Mouse (Mus musculus) left cerebral cortex, postnatal 25 days (tissue): ENCODE results near the gene Sez6l. TPM values are rescaled to one million over a fixed set of nuclear protein-coding genes. Genes with fewer than 3 reads are reported as not detected.
A peak's percentile ranks its signal among the peaks of the same experiment; 100 is the strongest.

Source experiments
- DNase-seq, 2 experiments: peaks; one replicate each; pipeline ENCODE4 v3.0.0; 2022; ENCODE audit warnings: low spot score in 2 of 2, mixed read lengths in 1 of 2
- intact Hi-C: fragments of 180-260 bp; cut with DNase I; formaldehyde crosslinking; loops from one replicate; pipeline ENCODE4 v1.15.1; 2025
- total RNA-seq, 2 experiments: library from RNA; stranded (reverse); gene quantifications; 2 replicates each; pipeline ENCODE4 v1.2.3; 2021

Gene Sez6l
- total RNA-seq, 2 experiments from 2014 or later, result 153 to 166 TPM

DNA sequence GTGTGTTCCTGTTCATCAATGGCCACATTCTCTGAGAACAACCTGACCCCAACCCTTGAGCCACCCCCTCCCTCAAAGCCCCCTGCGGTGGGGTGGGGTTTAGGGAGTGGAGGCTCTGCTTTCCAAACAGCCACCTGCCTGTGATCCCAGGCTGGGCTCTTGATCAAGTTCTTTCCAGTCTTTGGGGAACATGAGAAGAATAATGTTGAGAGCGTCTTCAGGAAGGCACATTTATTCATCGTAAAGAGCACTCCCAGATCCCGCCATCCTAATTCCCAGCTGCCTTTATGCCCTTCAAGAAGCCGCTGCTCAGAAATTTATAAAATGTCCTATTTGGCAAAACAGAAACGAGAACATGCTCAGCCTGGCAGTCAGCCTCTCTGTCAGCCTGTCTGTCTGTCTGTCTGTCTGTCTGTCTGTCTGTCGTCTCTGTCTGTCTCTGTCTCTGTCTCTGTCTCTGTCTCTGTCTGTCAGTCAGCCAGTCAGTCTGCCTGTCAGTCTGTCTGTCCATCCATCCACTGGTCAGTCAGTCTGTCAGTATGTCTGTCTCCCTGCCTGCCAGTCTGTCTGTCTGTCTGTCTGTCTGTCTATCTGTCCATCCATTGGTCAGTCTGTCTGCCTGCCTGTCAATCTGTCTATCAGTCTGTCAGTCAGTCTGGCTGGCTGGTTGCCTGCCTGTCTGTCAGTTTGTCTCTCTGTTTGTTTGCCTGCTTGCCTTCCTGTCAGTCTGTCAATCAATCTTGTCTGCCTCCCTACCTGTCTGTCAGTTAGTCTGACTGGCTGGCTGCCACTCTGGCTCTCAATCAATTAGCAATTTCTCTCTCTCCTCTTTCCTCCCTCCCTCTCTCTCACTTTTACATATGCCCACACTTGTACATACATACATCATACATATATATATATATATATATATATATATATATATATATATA, 19.0 kb upstream of the Sez6l start:
- intact Hi-C loops, result no loop called here
- no peak for DNase-seq

DNA sequence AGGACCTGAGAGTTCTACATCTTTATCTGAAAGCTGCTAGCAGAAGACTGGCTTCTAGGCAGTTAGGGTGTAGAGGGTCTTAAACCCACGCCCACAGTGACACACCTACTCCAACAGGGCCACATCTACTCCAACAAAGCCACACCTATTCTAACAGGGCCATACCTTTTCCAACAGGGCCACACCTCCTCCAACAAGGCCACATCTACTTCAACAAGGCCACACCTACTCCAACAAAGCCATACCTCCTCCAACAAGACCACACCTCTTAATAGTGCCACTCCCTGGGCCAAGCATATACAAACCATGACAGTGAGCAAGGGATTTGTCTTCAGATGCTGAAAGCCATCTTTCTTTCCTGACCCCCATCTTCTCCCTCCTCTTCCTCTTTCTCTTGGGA, 14.7 kb upstream of the Sez6l start:
- DNase-seq, result no peak
- intact Hi-C loops, result no loop called here

DNA sequence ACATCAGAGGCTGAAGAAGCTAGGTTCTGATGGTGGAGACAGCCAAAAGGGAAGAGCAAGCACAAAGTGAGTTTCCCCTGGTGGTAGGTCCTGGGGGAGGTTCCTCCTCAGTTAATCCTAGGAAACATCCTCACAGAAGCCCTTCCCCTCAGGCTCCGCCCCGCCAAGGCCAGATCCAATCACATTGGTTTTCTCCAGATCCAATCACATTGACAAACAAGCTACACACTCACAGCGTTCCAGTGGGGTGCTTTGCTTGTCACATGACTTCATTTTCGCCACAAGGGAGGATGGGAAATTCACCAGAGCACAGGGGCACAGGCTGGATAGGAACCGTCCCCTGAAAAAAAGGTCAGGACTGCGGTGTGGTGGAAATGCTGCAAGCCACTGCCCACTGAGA, 9.1 kb upstream of the Sez6l start:
- intact Hi-C loops, result loop anchor here (5.0 kb wide), 1 partner anchor 51 kb away; no protein-coding TSS in a partner anchor

DNA sequence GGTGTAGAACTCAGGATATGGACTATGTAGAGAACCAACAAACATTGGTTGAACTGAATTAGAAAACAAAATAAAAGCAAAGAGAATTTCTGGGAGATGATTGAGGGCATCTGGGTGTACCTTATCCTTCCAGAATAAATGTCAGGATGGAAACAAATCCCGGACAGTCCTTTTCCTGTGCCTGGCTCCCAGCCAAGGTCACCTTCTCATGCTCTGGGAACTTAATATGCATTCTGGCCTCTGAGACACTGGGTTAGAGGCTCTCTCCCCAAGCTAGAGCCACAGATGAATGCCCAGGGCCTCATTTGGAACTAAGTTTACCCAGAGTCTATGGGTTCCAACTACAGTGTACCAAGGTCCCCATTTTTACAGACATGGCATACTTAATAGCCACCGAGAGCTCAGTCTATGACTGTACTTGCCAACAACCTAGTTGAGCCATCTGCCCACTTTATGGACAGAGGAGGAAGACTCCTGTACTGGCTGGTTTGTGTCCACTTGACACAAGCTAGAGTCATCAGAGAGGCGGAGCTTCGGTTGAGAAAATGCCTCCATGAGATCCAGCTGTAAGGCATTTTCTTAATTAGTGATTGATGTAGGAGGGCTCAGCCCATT, 7.3 kb upstream of the Sez6l start:
- DNase-seq, result no peak
- intact Hi-C loops, result no loop called here

More for the DNA sequence above, 9.1 kb upstream of the Sez6l start:
- no peak for DNase-seq

DNA sequence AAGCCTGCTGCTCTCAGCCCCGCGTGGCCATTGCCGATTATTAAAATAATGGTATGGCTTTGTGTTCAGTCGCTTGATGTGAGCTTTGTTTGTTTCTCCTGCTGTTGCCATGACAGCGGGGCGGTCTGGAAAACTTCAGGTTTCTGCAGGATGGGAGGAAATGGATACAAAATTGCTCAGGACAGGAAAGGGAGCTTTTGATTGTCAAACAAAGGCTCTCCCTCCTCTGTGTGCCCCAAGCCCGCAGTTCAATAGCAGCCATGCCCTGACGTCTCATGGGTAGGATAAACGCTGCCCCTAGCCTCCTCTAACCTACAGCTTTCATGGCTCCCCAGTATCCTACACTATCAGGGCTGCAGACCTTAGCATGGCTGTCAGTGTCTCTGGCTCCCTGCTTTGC, 6.3 kb upstream of the Sez6l start:
- intact Hi-C loops, result no loop called here
- no peak for DNase-seq

DNA sequence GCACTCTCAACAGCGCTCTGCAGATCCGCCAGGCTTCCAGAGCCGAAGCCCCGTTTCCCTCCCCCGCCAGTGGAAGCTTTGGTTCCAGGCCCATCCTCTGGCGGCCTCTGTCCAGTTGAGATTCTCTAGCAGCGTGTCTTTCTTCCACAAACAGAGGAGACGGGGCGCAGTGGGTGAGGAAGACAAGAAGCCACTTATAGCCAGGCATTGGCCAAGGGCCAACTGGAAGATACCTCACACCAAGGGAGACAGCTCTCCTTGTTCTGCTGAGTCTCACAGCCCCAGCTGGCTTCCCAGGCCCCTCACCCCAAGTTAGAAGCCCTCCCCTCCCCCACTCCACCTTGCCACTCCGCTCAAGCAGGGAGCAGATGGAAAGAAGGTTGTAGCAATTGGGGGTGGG, 765 bp upstream of the Sez6l start:
- peak; percentile 66 to 84 for DNase-seq
- intact Hi-C loops, result loop anchor here (2.0 to 5.0 kb wide), 4 partner anchors 65 to 275 kb away; no protein-coding TSS in a partner anchor

DNA sequence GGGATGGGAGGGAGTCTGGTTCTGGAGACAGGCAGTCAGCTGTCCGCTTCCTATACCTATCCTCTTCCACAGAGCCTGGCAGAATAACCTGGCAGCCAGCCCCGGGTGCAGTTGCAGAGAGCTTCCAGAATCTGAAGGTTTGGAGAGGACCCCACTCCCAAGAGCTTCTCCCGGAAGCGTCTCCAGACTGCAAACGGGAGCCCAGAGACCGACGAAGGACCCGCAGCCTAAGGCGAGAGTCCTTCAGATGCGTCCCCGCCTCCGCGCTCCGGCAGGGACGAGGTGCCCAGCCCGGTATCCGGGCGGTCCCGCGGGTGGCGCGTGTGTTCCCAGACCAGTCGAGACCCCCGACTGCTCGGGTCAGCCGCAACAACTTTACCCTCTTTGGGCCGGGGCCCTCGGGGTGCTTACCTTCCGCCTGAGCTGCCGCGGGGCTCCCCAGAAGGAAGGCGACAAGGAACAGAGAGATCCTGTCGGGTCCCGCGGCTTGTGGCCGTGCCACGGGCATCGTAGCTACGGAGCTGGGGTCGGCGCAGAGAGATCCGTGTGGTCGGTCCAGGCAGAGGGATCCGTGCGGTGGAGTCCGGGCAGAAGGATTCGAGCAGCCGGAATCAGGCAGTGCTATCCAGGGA, 508 bp downstream of the Sez6l start:
- intact Hi-C loops, result loop anchor here (2.0 to 5.0 kb wide), 4 partner anchors 66 to 276 kb away; no protein-coding TSS in a partner anchor
- peak; percentile 55 to 64 for DNase-seq

DNA sequence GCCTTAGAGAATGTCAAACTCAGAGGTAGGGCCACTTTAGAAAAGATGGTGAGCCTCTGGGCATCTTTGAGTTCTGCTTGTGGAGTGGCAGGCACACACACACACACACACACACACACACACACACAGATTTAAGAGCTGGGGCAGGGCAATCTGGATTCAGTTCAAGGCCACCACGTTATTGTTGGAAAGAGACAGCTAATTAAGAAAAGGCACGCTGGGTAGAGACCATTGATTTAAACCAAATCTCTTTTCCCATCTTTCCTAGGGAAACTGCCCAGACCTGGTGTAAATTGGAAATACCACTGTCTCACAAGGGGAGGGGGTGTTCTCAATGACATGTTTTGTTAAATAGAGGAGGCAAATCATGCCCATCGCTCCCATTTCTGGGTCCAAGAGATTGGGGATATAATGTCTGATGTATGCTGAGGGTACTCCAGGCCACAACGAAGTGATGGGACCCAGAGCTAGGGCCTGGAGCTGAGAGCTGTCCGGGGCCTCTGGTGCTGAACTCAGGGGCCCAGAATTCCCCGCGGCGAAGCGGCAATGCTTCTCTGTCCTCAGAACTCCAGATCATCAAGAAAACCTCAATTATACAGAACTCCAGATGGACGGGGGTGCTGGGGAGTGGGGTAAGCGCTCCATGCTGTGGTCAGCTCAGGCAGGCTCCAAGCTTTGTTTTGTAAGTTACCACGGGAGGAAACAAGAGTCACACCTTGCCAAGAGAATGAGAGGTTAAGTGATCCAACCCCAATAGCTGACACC, 1.7 kb downstream of the Sez6l start:
- intact Hi-C loops, result loop anchor here (2.0 to 5.0 kb wide), 5 partner anchors 67 to 277 kb away; no protein-coding TSS in a partner anchor
- peak; percentile 57 for DNase-seq

DNA sequence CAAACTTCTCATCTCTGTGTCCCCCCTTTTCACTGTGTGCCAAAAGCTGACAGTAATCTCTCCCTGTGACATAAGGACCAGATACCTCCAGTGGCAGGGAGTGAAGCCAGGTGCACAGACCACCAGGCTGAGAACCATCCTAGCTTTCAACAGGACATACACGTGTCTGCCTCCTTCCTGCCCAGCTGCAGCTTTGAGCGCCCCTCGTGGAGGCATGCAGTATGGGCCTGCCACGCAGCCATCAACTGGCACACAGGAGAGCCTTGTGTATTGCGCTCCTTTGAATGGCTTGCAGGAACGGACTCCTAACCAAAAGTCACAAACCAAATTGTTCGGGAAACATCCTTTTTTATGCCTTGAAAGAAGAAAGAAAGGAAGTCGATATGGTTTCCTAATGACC, 3.1 kb downstream of the Sez6l start:
- peak; percentile 84 to 92 for DNase-seq
- intact Hi-C loops, result loop anchor here (2.0 kb wide), 2 partner anchors 105 to 207 kb away; no protein-coding TSS in a partner anchor

DNA sequence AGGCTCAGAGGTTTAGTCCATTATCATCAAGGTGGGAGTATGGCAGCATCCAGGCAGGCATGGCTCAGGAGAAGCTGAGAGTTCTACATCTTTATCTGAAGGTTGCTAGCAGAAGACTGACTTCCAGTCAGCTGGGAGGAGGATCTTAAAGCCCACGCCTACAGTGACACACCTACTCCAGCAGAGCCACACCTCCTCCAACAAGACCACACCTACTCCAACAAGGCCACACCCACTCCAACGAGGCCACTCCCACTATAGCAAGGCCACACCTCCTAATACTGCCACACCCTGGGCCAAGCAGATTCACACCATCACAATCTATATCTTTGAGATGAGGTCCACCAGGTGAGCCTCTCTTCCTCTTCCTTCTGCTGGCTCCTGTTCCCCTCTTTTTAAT, 4.8 kb downstream of the Sez6l start:
- intact Hi-C loops, result no loop called here
- DNase-seq, result no peak

DNA sequence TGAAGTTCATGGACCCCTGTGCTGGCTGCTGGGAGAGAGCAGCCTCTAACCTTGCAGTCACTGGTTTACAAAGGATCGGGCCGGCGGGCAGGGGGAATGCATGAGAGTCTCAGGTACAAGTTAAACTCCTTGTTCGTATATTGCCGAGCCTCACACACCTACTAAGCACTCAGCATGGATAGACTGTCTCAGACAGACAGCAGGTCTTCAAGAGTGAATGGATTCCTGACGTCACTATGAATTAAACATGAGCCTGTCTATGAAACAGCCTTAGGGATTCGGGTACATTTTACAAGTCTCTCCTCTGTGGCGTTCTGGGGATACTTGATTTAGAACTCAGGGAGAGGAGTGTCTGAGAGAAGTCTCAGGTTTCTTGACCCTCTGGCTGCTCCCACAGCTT, 11.5 kb downstream of the Sez6l start:
- intact Hi-C loops, result no loop called here
- DNase-seq, result no peak

DNA sequence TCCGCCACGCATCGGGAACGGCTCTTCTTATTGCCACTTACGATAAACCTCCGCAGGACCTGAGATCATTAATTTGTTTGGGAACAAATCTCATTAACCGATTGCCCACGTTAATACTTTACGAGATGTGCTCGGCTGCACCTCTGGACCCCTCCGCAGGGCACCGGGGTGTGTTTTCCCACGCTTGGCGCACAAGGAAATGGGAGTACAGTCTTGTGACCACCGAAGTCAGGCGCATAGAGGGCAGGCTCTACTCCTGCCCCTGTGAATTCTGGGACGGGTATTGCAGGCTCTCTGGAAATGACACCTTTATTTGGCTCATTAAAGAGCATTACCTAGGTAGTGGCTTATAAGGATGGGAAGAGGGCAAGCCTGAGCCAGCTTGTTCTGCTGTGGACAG, 11.9 kb downstream of the Sez6l start:
- intact Hi-C loops, result no loop called here
- DNase-seq, result no peak

DNA sequence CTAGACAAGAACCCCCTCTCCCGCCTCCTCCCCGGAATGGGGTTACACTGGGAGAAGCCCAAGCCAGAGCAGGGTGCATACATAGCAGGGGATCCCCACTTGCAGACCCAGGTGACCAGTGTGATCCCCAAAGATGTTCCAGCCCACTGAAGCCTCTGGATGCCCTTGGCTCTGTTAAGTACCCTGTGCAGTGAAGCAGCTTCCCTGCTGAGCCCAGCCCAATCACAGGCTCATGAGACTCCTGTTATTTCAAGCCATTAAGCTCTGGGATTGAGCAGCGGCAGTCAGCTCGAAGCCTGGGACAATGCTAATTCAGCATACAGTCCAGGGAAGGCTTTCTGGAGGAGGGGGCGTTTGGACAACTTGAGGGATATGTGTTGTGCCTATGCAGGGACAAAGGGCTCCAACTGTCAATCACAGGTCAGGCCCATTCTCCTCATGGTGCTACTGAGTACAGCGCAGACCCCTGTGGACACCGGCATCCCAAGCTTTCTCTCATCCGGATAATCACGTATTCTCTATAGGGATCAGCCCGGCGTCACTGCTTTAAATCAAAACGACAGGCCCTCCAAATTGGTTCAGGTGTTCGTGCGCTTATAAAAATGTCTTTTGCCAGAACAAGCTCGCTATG, 16.0 kb downstream of the Sez6l start:
- intact Hi-C loops, result no loop called here
- no peak for DNase-seq

DNA sequence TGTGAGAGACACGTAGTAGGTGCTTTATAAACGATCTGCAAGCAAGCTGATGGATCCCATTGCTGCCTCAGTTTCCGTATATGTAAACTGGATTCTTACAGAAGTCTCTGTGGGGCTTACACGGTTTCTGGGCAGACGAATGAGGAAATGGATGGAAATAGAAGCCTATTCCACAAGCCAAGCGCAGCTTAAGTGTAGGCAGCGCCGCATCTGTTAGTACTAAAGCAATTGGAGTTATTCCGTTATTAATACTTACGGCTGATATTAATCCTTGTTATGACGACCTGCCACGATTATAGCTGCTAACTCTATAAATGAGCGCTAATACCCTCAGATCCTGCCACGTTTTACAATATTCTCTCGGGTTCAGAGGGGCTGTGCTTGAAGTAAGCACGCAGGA, 16.8 kb downstream of the Sez6l start:
- intact Hi-C loops, result no loop called here

DNA sequence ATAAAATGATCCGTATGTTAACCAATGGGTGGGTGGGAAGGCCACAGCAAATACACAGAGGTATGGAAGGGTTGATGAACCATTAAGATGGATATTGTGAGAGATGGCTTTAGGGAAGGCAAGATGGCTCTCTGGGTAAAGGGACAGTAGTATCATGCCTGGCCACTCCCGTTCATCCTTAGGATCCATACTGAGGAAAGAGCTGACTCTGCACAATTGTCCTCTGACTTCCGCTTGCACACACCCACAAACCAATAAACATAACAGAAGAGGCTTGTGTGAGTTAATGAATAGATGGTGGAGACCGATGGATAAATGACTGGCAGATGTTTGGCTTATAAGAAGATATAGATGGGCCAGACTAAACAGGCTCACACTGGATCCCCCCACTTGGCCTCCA, 19.6 kb downstream of the Sez6l start:
- DNase-seq, result no peak
- intact Hi-C loops, result no loop called here

More for the DNA sequence above, 16.8 kb downstream of the Sez6l start:
- no peak for DNase-seq

DNA sequence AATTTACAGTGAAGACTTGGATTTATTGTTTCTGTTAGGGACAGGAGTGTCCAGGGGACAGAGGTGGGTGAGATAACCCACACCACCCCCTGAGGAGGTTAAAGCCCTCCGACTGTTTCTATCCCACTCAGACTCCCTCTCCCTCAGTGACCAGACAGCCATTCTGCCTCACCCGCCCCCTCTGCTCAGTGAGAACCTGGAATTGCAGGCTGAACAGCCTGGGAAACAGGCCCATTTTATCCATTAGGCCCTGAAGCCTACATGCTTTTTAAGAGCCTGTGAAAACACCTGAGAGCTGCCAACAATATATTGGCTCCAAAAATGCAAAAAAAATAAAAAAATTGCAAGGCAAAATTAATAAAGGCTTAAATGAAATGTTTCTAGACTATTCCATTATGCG, 20.3 kb downstream of the Sez6l start:
- intact Hi-C loops, result no loop called here
- no peak for DNase-seq

DNA sequence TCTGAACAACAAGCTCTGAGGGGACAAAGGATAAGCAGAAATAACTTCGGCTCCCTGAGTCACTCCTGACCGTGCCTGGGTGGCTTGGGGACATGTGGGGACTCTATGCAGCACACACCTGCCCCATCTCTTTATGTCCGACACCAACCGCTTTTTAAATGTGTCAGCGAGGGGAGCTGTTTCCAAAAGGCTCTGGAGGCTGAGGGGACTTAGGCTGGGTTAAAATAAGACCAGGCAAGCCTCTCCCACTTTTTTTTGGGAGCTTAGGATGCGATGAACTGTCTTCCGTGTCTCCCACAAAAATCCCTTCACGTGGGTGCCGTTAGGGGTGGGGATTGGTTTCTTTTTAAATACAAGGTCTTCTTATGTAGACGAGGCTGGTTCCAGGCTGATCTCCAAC, 22.5 kb downstream of the Sez6l start:
- intact Hi-C loops, result no loop called here
- peak in 1 of 2 experiments; percentile 77 for DNase-seq

DNA sequence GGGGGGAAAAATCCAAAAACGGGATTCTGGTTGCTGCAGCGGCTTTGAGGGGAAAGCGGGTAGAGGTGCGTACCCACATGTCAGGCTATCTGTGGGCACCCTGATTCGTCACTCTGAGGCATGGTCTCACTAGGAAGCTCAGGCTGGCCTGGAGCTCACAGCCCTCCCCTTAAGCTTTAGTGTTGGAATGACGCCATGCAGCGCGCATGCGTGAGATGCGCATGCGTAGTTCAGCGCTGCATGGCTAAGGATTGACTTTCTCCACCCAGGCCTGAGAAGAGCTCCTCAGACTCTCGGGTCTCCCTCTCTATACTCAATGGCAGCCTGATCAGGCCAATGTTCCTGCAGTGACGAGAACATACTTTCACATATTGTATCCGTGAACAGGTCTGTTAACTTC, 24.2 kb downstream of the Sez6l start:
- DNase-seq, result no peak
- intact Hi-C loops, result no loop called here
